Mouse (Mus musculus) lung, embryonic 15.5 days (tissue): Measurements from ENCODE around the gene Ptges2. TPM values are rescaled to one million over a fixed set of nuclear protein-coding genes. Genes with fewer than 3 reads are reported as not detected.

Experiments used
- ATAC-seq: fragments of 200-750 bp; cut with Nextera tagmentation; 2 replicates; pipeline ENCODE4 v1.8.0; 2017; ENCODE audit warnings: moderate number of reproducible peaks, borderline replicate concordance; ENCODE audit not compliant: low FRiP score, low TSS enrichment; ENCODE audit errors: extremely low read depth
- H3K27ac ChIP-seq: fragments of 300-500 bp; sonication (generic); 2 replicates; pipeline ENCODE4 v1.5.1; 2015; ENCODE audit warnings: moderate library complexity, mild to moderate bottlenecking, inconsistent platforms
- H3K27me3 ChIP-seq: fragments of 300-500 bp; sonication (generic); 2 replicates; pipeline ENCODE4 v1.6.1; 2015; ENCODE audit warnings: inconsistent platforms
- H3K36me3 ChIP-seq: fragments of 300-500 bp; sonication (generic); 2 replicates; pipeline ENCODE4 v1.6.1; 2015; ENCODE audit warnings: inconsistent platforms
- H3K4me1 ChIP-seq: fragments of 300-500 bp; sonication (generic); 2 replicates; pipeline ENCODE4 v1.6.1; 2015; ENCODE audit warnings: inconsistent platforms
- H3K4me2 ChIP-seq: fragments of 300-500 bp; sonication (generic); 2 replicates; pipeline ENCODE4 v1.6.1; 2015; ENCODE audit warnings: inconsistent platforms, mild to moderate bottlenecking, moderate library complexity
- H3K4me3 ChIP-seq: fragments of 300-500 bp; sonication (generic); 2 replicates; pipeline ENCODE4 v1.5.1; 2015; ENCODE audit warnings: mild to moderate bottlenecking, inconsistent platforms
- H3K9ac ChIP-seq: fragments of 300-500 bp; sonication (generic); 2 replicates; pipeline ENCODE4 v1.6.1; 2015; ENCODE audit warnings: inconsistent platforms
- H3K9me3 ChIP-seq: fragments of 300-500 bp; sonication (generic); 2 replicates; pipeline ENCODE4 v1.6.1; 2016; ENCODE audit warnings: inconsistent platforms
- WGBS: fragments of 180-500 bp; shearing (Covaris S2); methylation state at CpG from one replicate; pipeline ENCODE4 v1.1.7; 2015; 5-methylcytosine and 5-hydroxymethylcytosine counted together
- polyA plus RNA-seq: library from polyadenylated mRNA; unstranded; fragments of >200 nt; fragmentation: Nextera tagmentation; extraction: Ambion mirVana; gene quantifications from 2 replicates; pipeline ENCODE4 v1.2.1, GENCODE M21; 2015

The Ptges2 gene
- polyA plus RNA-seq, 1 experiment from 2014 or later, result 25.4 TPM

DNA sequence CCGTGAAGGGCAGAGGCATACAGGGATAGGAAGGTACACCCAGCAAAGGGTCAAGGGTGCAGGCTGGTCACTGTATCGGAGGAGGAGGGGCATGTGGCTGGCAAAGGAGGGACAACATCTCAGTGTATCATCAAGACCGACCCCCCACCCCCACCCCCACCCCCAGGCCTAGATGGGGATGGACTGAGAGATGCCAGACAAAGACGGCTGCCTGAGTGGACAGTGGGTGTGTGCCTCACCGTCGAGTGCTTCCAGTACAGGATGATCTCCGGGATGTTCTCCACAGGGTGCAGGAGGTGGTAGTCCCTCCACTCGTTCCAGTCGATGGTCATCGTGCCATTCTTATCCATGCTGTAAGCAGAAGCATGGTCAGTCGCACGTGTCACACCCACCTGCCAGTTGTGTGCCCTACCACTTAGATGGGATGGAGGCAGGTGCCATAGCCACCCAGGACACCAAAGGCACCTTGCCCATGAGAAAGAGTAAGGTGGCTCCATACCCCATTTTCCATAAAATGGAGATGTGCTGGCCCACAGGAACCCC is 24.4 kb downstream of the Ptges2 start:
- no peak overlapping the region for H3K9ac ChIP-seq
- no peaks in the 10 kb centered on the region for H3K27me3 ChIP-seq
- H3K36me3 ChIP-seq, result peaks cover 58% of the 10 kb centered on the region
- no peaks in the 10 kb centered on the region for H3K9me3 ChIP-seq
- 90% methylated on average over 12 of the region's 12 CpGs for WGBS
- H3K4me2 ChIP-seq, result no peak overlapping the region
- ATAC-seq, result no peak
- no peak overlapping the region for H3K27ac ChIP-seq
- peaks cover 29% of the 10 kb centered on the region for H3K4me1 ChIP-seq
- H3K4me3 ChIP-seq, result no peak overlapping the region

DNA sequence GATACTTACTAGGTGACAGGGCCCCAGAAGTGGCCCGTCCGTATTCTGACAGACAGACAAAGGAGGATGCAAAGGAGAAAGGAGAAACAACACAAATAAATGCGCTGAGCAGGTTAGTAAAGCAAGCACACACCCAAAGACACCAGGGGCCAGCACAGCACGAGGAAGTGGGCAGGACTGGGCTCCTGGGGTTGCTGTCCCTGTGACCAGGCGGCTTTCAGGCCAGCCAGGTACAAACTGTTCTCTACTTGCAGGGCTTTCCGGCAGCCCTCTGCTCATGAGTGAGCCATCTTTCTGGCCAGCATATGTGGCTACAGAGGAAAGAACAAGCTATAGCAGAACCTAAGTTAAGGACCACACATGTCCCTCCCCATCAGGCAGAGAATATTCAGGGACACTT is 25.0 kb downstream of the Ptges2 start:
- Histone ChIP-seq H3K9ac (no peak overlapping the region), H3K4me2 (no peak overlapping the region), H3K36me3 (peaks cover 53% of the 10 kb centered on the region), H3K4me1 (peaks cover 30% of the 10 kb centered on the region), H3K4me3 (no peak overlapping the region), H3K27ac (no peak overlapping the region), H3K9me3 (no peaks in the 10 kb centered on the region), H3K27me3 (no peaks in the 10 kb centered on the region)
- ATAC-seq, result no peak
- WGBS, result 87% methylated on average over 6 of the region's 6 CpGs

DNA sequence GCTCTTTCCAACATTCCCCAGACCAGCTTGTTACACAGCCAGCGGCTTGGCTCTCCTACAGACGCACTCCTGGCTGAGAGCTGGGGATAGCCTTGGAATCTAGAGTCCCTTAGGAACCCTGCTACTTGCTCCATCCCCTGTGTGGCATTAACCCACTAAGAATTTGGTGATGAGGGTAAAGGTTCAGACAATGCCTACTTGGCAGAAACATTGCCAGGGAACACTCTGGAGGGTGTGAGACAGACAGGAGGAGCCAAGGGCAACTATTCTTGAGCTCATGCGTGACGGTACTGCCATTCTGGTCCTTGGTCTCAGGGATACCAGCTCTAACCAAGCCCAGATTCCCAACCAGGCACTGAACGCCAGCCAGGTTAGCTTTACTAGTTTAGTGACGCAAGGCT is 26.2 kb downstream of the Ptges2 start:
- 92% methylated on average over 6 of the region's 6 CpGs for WGBS
- Histone ChIP-seq H3K27ac (0 out of 2 replicates have a peak overlapping the region, but pooled peaks have one; percentile 97), H3K9me3 (no peaks in the 10 kb centered on the region), H3K36me3 (peaks cover 41% of the 10 kb centered on the region), H3K4me1 (peaks cover 30% of the 10 kb centered on the region), H3K4me3 (no peak overlapping the region), H3K9ac (no peak overlapping the region), H3K4me2 (no peak overlapping the region), H3K27me3 (no peaks in the 10 kb centered on the region)
- no peak for ATAC-seq

DNA sequence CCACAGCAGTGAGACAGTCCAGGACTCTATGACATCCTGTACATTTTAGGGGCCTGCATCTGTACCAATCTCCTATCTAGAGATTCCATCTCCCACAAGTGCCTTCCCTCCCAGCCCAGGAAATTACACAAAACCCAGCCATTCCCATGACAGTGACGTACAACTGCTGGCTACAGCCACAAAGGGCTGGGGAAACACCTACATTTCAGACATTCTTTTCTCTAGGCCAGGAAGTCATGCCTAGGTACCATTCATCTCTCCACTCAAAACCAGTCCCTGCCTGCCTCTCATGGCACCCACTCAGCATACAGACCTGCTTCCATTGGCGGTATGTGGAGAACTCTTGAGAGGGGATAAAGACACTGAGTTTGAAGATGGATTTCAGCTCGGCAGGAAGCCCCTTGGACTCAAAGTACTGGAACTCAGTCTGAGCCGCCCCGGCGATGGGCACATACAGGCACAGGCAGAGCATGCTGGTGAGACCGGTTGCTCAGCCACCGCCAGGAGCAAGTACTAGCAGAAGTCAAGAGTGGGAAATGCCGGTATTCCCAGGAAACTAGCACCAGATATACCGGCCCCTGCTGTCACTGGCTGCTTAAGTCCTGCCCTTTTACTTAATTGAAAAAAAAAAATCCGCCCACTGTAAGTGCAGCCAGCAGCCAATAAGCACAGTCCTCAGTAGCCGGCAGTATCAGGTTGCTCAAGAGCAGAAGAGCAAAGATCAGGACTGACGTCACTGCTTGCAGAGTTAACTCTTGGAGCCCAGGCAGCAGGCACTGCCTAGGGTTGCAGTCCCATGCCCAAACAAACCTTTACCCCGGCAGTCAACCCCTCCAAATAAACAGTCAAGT is 28.0 kb downstream of the Ptges2 start:
- no peaks in the 10 kb centered on the region for H3K27me3 ChIP-seq
- H3K4me2 ChIP-seq, result peak overlapping the region; percentile 77
- peak overlapping the region; percentile 39 for H3K4me3 ChIP-seq
- peaks cover 43% of the 10 kb centered on the region for H3K4me1 ChIP-seq
- H3K9me3 ChIP-seq, result no peaks in the 10 kb centered on the region
- peaks cover 23% of the 10 kb centered on the region for H3K36me3 ChIP-seq
- peak overlapping the region; percentile 97 for H3K27ac ChIP-seq
- peak overlapping the region; percentile 18; the same call in 1 of the 2 replicates for H3K9ac ChIP-seq
- ATAC-seq, result peak; percentile 91
- 2% methylated on average over 14 of the region's 14 CpGs for WGBS

DNA sequence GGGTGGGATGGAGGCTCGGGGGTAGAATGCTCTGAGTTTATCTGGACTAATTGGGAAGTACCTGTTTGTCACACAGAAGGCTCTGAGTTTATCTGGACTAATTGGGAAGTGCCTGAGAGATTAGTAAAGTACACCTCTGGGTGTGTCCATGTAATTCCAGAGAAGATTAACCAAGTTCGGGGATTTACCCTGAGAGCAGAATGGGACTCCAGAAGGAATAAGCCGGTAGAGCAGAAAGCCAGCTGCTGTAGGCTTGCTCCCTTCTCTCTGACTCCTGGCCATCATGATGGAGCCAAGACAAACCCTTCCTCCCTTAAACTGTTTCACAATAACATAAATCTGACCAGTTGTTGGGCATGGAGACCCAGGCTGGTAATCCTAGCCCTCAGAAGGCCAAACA is 29.1 kb downstream of the Ptges2 start:
- WGBS, result 28% methylated on average over 3 of the region's 3 CpGs
- Histone ChIP-seq H3K9ac (no peak overlapping the region), H3K4me2 (no peak overlapping the region), H3K27me3 (no peaks in the 10 kb centered on the region), H3K4me1 (peaks cover 54% of the 10 kb centered on the region), H3K4me3 (no peak overlapping the region), H3K9me3 (no peaks in the 10 kb centered on the region), H3K36me3 (peaks cover 12% of the 10 kb centered on the region), H3K27ac (peak overlapping the region; percentile 97)
- ATAC-seq, result no peak

DNA sequence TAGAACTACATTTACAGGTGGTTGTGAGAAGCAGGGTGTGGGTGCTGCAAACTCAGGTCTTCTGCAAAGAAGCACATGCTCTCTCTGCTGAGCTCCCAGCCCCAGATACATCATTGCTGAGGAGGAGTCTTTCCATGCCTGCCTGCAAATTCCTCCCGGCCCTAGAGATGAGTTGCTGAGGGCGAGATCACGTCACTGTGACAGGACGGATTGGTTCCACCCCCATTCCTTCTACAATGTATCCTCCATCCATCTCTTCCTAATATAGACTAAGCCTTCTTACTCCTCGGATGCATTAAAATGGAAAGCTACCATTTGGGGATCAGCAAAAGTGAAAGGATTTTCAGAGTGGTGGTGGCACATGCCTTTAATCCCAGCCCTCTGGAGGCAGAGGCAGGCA is 29.9 kb downstream of the Ptges2 start:
- 59% methylated on average over 5 of the region's 5 CpGs for WGBS
- no peak overlapping the region for H3K9ac ChIP-seq
- no peaks in the 10 kb centered on the region for H3K9me3 ChIP-seq
- H3K4me3 ChIP-seq, result no peak overlapping the region
- no peak for ATAC-seq
- peaks cover 62% of the 10 kb centered on the region for H3K4me1 ChIP-seq
- no peaks in the 10 kb centered on the region for H3K27me3 ChIP-seq
- no peak overlapping the region for H3K27ac ChIP-seq
- peaks cover 5% of the 10 kb centered on the region; the same call in 1 of the 2 replicates for H3K36me3 ChIP-seq
- H3K4me2 ChIP-seq, result no peak overlapping the region

DNA sequence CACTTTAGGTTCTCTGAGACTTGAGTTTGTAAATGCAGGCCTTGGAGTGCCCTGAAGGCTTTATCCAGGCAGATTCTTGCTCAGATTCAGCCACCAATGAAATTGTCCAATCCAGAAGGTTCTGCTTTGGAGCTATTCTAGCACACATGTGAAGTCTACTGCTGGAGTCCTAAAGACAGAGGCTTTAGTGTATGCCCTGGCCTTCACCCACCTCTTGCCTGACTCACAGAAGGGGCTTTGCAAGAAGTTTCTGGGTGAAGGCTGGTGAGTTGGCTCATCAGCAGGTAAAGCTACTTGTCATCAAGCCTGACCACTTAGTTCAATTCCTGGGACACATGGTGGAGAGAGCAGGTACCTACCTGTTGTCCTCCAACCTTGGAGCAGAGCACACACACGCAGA is 30.4 kb downstream of the Ptges2 start:
- no peak overlapping the region for H3K9ac ChIP-seq
- H3K27ac ChIP-seq, result no peak overlapping the region; the same call in 1 of the 2 replicates
- H3K36me3 ChIP-seq, result no peaks in the 10 kb centered on the region
- no peak overlapping the region for H3K4me3 ChIP-seq
- H3K27me3 ChIP-seq, result no peaks in the 10 kb centered on the region
- H3K4me2 ChIP-seq, result no peak overlapping the region
- peaks cover 68% of the 10 kb centered on the region for H3K4me1 ChIP-seq
- 96% methylated on average over 1 of the region's 1 CpGs for WGBS
- ATAC-seq, result no peak
- no peaks in the 10 kb centered on the region for H3K9me3 ChIP-seq

DNA sequence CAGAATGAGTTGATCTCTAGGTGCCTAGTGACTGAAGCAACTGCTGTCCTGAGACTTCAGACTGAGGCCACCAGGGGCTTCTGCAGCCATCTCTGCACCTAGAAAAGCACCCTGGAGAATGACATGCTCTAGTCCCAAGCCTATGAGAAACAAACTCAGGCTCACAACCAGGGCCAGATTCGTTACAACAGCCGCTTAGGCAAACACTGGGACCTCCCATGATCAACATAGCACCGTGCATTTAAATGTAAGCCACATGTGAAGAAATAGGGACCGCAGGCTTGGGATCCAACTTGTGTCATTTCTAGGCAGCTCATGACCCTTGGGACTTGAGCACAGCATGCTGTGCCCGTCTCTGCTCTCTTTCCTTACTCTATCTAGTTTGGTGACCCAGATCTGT is 32.0 kb downstream of the Ptges2 start:
- H3K4me3 ChIP-seq, result no peak overlapping the region
- WGBS, result 71% methylated on average over 5 of the region's 5 CpGs
- no peaks in the 10 kb centered on the region for H3K27me3 ChIP-seq
- H3K36me3 ChIP-seq, result no peaks in the 10 kb centered on the region
- peak overlapping the region; percentile 49 for H3K27ac ChIP-seq
- no peak for ATAC-seq
- peaks cover 68% of the 10 kb centered on the region for H3K4me1 ChIP-seq
- no peak overlapping the region for H3K9ac ChIP-seq
- H3K9me3 ChIP-seq, result no peaks in the 10 kb centered on the region
- H3K4me2 ChIP-seq, result no peak overlapping the region

DNA sequence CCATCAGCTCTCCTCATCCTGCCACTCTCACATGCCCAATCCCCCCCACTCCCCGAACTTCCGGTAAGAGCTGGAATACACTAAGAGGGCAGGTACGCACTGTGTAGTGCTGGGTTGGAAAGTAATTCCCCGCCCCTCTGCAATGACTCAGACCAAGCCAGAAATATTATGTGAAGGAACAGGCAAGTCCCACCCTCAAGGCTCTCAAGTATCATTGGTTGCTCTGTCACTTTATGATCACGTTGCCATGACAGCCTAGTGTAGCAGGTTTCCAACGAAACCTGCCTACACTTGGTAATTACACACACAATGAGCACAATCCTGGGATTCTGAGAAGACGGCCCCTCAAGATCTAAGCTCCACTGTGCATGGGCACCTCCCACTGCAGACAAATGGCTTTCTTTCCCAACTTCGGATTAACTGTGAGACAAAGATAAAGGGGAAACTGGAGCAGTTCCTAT is 32.6 kb downstream of the Ptges2 start:
- WGBS, result 37% methylated on average over 8 of the region's 8 CpGs
- H3K27me3 ChIP-seq, result no peaks in the 10 kb centered on the region
- peak overlapping the region; percentile 49 for H3K27ac ChIP-seq
- H3K4me2 ChIP-seq, result peak overlapping the region; percentile 37
- peaks cover 62% of the 10 kb centered on the region for H3K4me1 ChIP-seq
- H3K9ac ChIP-seq, result no peak overlapping the region
- H3K4me3 ChIP-seq, result no peak overlapping the region
- no peaks in the 10 kb centered on the region for H3K9me3 ChIP-seq
- no peaks in the 10 kb centered on the region for H3K36me3 ChIP-seq
- peak; percentile 46; the same call in 1 of the 2 replicates for ATAC-seq

DNA sequence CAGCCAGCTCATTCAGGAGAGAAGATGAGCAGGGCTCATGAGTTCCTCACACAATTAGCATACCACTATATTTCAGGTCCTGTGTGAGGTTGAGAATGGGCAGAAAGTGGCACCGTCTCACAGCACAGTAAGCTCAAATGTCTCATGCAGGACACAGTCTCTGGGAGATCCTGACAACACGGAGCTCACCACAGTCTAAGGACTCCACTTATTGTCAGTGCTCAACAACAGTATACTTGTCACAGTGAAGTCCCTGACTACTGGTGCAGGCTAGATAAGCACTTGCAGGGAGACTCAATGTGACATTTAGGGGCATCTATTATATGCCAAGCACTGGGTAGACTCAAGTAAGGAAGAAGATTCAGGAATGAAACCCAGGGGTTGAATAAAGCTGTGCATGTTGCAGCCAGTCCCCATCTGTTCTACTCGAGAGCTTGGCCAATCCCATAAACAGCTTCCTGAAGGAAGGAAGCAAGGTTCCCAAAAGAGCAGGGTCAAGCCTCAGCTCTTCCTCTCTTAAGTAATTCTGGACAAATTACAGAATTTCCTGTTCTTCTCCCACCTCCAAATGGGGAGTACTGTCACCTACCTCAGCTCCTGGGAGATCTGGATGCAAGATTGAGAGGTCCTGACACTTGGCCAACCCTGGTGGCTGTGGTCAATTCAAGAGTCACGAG is 33.7 kb downstream of the Ptges2 start:
- no peak overlapping the region for H3K9ac ChIP-seq
- H3K4me2 ChIP-seq, result no peak overlapping the region
- H3K36me3 ChIP-seq, result no peaks in the 10 kb centered on the region
- H3K9me3 ChIP-seq, result no peaks in the 10 kb centered on the region
- 56% methylated on average over 4 of the region's 4 CpGs for WGBS
- no peak overlapping the region for H3K4me3 ChIP-seq
- H3K27ac ChIP-seq, result 0 out of 2 replicates have a peak overlapping the region, but pooled peaks have one; percentile 49
- no peak for ATAC-seq
- H3K27me3 ChIP-seq, result no peaks in the 10 kb centered on the region
- H3K4me1 ChIP-seq, result peaks cover 54% of the 10 kb centered on the region

DNA sequence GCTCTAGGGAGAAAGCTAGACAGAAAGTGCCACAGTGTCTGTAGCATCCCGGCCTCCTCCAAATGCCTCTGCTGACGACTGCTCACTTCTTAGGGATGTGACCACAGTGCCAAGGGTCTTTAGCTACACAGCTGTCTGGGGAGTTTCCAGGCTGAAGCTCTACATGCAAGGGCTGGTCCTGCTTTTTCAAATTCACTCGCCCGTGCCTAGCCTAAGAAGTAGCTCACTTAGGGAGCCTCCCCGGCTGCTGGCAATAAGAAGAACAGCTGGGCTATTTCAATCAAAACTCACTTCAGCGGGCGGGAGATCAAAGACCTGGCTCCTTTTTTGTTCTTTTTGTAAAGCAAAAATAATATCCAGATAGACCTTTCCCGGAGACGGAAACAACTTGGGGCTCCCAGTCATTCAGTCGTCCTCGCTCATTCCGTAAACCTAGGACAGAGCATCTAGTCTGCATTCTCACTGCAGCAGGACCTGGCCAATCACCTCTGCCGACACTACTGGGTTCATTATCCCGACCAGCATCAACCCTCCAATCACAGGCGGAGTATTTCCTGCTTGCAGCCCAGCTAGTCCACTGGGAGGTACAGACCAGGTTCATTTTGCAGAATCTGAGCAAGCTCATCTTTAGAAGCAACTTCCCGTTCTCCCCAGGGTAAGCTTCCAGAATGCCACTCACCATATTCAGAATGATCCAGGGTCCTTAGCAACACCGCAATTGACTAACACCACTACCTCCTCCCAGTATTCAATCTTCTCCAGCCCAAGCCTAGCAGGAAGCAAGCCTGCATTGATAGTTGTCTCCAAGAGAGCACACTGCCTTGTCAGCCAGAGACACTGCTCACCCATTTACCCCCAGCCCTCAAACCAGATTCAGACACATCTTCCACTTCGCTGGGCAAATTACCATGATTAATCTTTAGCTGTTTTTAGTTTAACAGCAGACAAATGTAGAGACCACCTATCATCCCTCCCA is 35.3 kb downstream of the Ptges2 start:
- peak overlapping the region; percentile 32 for H3K4me3 ChIP-seq

More for the DNA sequence above, 35.3 kb downstream of the Ptges2 start:
- ATAC-seq, result peak; percentile 84
- Histone ChIP-seq H3K27me3 (no peaks in the 10 kb centered on the region), H3K36me3 (no peaks in the 10 kb centered on the region), H3K9me3 (no peaks in the 10 kb centered on the region), H3K4me1 (peaks cover 44% of the 10 kb centered on the region), H3K9ac (peak overlapping the region; percentile 2; the same call in 1 of the 2 replicates), H3K4me2 (peak overlapping the region; percentile 55), H3K27ac (peak overlapping the region; percentile 34)
- 8% methylated on average over 18 of the region's 18 CpGs for WGBS
